Mouse (Mus musculus) midbrain, embryonic 16.5 days (tissue): Measurements from ENCODE around the gene Sec22b. TPM values are rescaled to one million over a fixed set of nuclear protein-coding genes. Genes with fewer than 3 reads are reported as not detected.

Experiments used
- ATAC-seq: fragments of 200-750 bp; cut with Nextera tagmentation; 2 replicates; pipeline ENCODE4 v1.8.0; 2017; ENCODE audit warnings: moderate TSS enrichment
- H3K27ac ChIP-seq: fragments of 300-500 bp; sonication (generic); 2 replicates; pipeline ENCODE4 v1.5.1; 2014; ENCODE audit warnings: mild to moderate bottlenecking, low read length, mixed read lengths
- H3K27me3 ChIP-seq: fragments of 300-500 bp; sonication (generic); 2 replicates; pipeline ENCODE4 v1.6.1; 2014; ENCODE audit warnings: low read depth, low read length, mixed read lengths; ENCODE audit not compliant: control insufficient read depth, insufficient read depth
- H3K36me3 ChIP-seq: fragments of 300-500 bp; sonication (generic); 2 replicates; pipeline ENCODE4 v1.6.1; 2014; ENCODE audit warnings: mild to moderate bottlenecking, low read length, moderate library complexity, mixed read lengths; ENCODE audit not compliant: control insufficient read depth, insufficient read depth
- H3K4me1 ChIP-seq: fragments of 300-500 bp; sonication (generic); 2 replicates; pipeline ENCODE4 v1.6.1; 2014; ENCODE audit warnings: mild to moderate bottlenecking, low read length, mixed read lengths; ENCODE audit not compliant: control insufficient read depth, insufficient read depth
- H3K4me2 ChIP-seq: fragments of 300-500 bp; sonication (generic); 2 replicates; pipeline ENCODE4 v1.6.1; 2014; ENCODE audit warnings: mild to moderate bottlenecking, low read length, mixed read lengths
- H3K4me3 ChIP-seq: fragments of 300-500 bp; sonication (generic); 2 replicates; pipeline ENCODE4 v1.5.1; 2014; ENCODE audit warnings: low read depth, mild to moderate bottlenecking, low read length, moderate library complexity, mixed read lengths
- H3K9ac ChIP-seq: fragments of 300-500 bp; sonication (generic); 2 replicates; pipeline ENCODE4 v1.6.1; 2014; ENCODE audit warnings: low read depth, low read length, mixed read lengths
- H3K9me3 ChIP-seq: fragments of 300-500 bp; sonication (generic); replicated peaks from 2 replicates; pipeline ENCODE4 v1.6.1; 2014; ENCODE audit warnings: mild to moderate bottlenecking, low read length, mixed read lengths; ENCODE audit not compliant: control insufficient read depth, poor library complexity, severe bottlenecking
- WGBS: fragments of 180-500 bp; shearing (Covaris S2); extraction: QIAGEN DNeasy Blood & Tissue Kit; methylation state at CpG from one replicate; pipeline ENCODE4 v1.1.7; 2014; 5-methylcytosine and 5-hydroxymethylcytosine counted together
- polyA plus RNA-seq: library from polyadenylated mRNA; unstranded; fragments of >200 nt; fragmentation: Nextera tagmentation; extraction: Ambion mirVana; gene quantifications from 2 replicates; pipeline ENCODE4 v1.2.1, GENCODE M21; 2015

Gene Sec22b
- polyA plus RNA-seq, 1 experiment from 2014 or later, result 86.9 TPM

DNA sequence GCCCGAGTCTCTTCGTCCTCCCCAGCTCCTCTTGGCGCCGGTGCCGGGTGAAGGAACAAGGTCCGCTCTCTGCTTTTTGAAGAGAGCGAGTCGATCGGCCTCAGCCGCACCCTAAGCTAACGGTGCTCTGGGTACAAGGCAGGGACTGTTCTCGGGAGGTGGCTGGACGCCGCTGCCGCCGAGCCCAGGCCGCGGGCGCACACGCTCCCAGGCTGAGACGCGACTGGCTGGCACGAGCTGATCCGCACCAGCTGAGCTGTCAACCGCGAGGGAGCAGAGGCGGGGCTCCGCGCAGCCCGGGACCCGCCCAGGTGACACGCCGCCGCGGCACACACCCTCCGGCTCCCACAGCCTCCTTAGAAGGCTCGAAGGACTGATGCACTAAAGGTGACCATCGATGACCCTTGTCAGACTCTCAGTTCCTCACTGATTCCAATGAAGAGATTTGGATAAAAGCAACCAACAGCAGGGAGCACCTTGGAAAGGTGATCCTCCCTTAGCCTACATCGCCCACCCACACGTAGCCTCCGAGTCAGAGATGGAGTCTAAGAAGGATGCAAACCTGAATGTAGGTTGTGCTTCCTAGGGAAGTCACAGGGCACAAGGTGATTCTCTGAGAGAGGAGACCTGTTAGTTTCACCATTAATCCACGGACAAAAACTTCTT is 32.8 kb upstream of the Sec22b start:
- WGBS, result 3% methylated on average over 42 of the region's 42 CpGs
- H3K27me3 ChIP-seq, result peaks cover 4% of the 10 kb centered on the region
- ATAC-seq, result peak; percentile 93
- H3K27ac ChIP-seq, result peak overlapping the region; percentile 7; the same call in 1 of the 2 replicates
- H3K9ac ChIP-seq, result peak overlapping the region; percentile 78
- H3K4me2 ChIP-seq, result peak overlapping the region; percentile 92
- H3K4me3 ChIP-seq, result peak overlapping the region; percentile 64
- peaks cover 10% of the 10 kb centered on the region for H3K4me1 ChIP-seq
- no peaks in the 10 kb centered on the region for H3K36me3 ChIP-seq
- no peaks in the 10 kb centered on the region for H3K9me3 ChIP-seq

DNA sequence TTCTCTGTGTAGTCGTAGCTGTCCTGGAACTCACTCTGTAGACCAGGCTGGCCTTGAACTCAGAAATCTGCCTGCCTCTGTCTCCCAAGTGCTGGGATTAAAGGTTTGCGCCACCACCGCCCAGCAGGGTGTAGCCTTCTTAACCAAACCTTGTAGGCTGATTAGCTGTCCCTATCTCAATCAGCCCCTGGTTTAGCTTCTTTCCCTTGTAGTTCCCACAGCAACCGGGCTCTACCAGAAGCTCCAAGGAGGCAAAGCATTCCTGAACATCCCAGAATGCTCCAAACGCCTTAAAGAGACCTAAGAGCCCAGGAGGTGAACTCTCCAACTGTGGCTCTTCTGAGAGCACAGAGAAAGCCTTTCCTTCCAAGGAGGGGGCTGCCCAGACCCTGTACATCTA is 32.3 kb upstream of the Sec22b start:
- Histone ChIP-seq H3K27me3 (peaks cover 4% of the 10 kb centered on the region), H3K27ac (no peak overlapping the region), H3K9me3 (no peaks in the 10 kb centered on the region), H3K36me3 (no peaks in the 10 kb centered on the region), H3K4me1 (peaks cover 10% of the 10 kb centered on the region), H3K4me3 (no peak overlapping the region), H3K9ac (no peak overlapping the region), H3K4me2 (no peak overlapping the region)
- 45% methylated on average over 5 of the region's 5 CpGs for WGBS
- ATAC-seq, result no peak

GRCm38 (mm10) chr3:97869730-97870129 is 31.3 kb upstream of the Sec22b start:
- H3K36me3 ChIP-seq, result no peaks in the 10 kb centered on the region

GRCm38 (mm10) chr3:97874777-97875176 is 26.2 kb upstream of the Sec22b start:
- no peak overlapping the region for H3K4me2 ChIP-seq
- no peaks in the 10 kb centered on the region for H3K36me3 ChIP-seq
- 18% methylated on average over 5 of the region's 5 CpGs for WGBS

More at GRCm38 (mm10) chr3:97869730-97870129, 31.3 kb upstream of the Sec22b start:
- Histone ChIP-seq H3K27me3 (peaks cover 4% of the 10 kb centered on the region), H3K4me3 (no peak overlapping the region), H3K4me1 (peaks cover 10% of the 10 kb centered on the region), H3K9ac (no peak overlapping the region), H3K9me3 (no peaks in the 10 kb centered on the region), H3K4me2 (no peak overlapping the region), H3K27ac (no peak overlapping the region)
- 86% methylated on average over 4 of the region's 4 CpGs for WGBS
- ATAC-seq, result no peak

DNA sequence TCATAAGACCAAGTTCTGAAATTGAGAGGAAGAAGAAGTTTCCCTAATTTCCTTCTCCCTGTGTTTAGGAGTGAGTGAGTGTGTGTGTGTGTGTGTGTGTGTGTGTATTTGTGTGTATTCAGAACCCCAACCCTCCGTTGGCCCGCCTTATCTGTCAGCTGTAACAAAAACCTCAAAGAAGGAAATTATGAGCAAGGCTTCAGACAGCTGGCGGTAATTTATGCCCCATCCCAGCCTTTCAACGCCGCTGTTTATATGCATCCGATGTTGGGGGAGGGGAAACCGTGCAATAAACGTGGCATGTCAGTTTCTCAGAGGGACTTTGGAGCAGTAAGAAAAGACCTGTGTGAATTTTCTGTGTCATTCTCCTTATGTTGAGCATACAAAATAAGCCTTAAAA is 24.7 kb upstream of the Sec22b start:
- Histone ChIP-seq H3K4me3 (no peak overlapping the region), H3K9ac (no peak overlapping the region), H3K27ac (no peak overlapping the region), H3K27me3 (no peaks in the 10 kb centered on the region), H3K36me3 (no peaks in the 10 kb centered on the region), H3K4me2 (no peak overlapping the region), H3K9me3 (no peaks in the 10 kb centered on the region), H3K4me1 (no peaks in the 10 kb centered on the region)
- no peak for ATAC-seq
- WGBS, result 36% methylated on average over 8 of the region's 8 CpGs

More at GRCm38 (mm10) chr3:97874777-97875176, 26.2 kb upstream of the Sec22b start:
- Histone ChIP-seq H3K27ac (no peak overlapping the region), H3K27me3 (no peaks in the 10 kb centered on the region), H3K4me3 (no peak overlapping the region), H3K4me1 (no peaks in the 10 kb centered on the region), H3K9ac (no peak overlapping the region), H3K9me3 (no peaks in the 10 kb centered on the region)
- ATAC-seq, result no peak

DNA sequence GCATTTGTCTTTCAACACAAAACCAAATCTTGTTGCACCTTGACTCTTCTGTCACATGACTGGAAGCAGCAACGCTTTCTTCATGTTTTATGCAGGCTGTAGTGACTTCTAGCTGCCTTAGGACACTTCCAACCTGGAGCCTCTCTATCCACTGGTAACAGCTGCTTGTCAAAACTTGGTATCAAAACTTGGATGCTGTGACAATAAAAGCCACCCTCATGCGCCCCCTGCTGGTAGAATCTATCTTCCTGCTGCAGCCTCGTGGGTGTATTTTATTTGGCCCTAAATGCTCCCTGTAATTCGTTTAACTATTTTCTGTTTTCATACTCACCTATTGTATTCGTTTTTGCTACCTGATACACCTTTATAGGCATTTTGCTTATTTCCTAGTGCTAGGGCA is 21.8 kb upstream of the Sec22b start:
- Histone ChIP-seq H3K27me3 (no peaks in the 10 kb centered on the region), H3K36me3 (no peaks in the 10 kb centered on the region), H3K4me1 (no peaks in the 10 kb centered on the region), H3K9ac (no peak overlapping the region), H3K4me3 (no peak overlapping the region), H3K27ac (no peak overlapping the region), H3K9me3 (no peaks in the 10 kb centered on the region), H3K4me2 (no peak overlapping the region)
- ATAC-seq, result no peak
- WGBS, result 14% methylated on average over 5 of the region's 5 CpGs

DNA sequence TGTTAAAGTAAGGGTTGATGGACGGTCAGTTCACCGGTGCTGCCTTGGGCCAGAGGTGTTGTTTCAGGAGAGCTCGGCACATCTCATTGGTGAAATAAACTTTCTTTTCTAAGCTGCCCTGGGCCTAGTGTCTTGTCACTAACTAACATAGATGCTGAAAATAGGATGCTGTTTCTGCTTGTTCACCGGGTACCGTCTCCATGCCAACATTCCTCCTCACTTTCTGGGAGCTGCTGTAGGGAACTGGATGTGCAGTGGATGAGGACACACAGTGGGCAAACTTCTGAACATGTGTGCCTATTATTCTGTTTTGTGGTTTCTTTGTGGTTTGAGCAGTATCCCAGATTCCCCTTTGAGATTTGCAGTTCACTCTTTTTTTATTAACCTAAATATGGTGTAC is 19.4 kb upstream of the Sec22b start:
- Histone ChIP-seq H3K4me2 (no peak overlapping the region), H3K4me1 (no peaks in the 10 kb centered on the region), H3K4me3 (no peak overlapping the region), H3K27ac (no peak overlapping the region), H3K9me3 (no peaks in the 10 kb centered on the region), H3K9ac (no peak overlapping the region), H3K27me3 (no peaks in the 10 kb centered on the region), H3K36me3 (no peaks in the 10 kb centered on the region)
- no peak for ATAC-seq
- WGBS, result 97% methylated on average over 5 of the region's 5 CpGs

- H3K9me3 ChIP-seq, result no peaks in the 10 kb centered on the region
- ATAC-seq, result peak; percentile 57
- H3K4me2 ChIP-seq, result peak overlapping the region; percentile 66
- peak overlapping the region; percentile 92 for H3K9ac ChIP-seq
- peak overlapping the region; percentile 71 for H3K4me3 ChIP-seq
- 0 out of 2 replicates have a peak, but pooled peaks cover 3% of the 10 kb centered on the region for H3K4me1 ChIP-seq
- WGBS, result 62% methylated on average over 5 of the region's 5 CpGs
- peak overlapping the region; percentile 92 for H3K27ac ChIP-seq
- H3K36me3 ChIP-seq, result no peaks in the 10 kb centered on the region
- H3K27me3 ChIP-seq, result no peaks in the 10 kb centered on the region
Observed at GRCm38 (mm10) chr3:97887785-97888167, 13.2 kb upstream of the Sec22b start.

DNA sequence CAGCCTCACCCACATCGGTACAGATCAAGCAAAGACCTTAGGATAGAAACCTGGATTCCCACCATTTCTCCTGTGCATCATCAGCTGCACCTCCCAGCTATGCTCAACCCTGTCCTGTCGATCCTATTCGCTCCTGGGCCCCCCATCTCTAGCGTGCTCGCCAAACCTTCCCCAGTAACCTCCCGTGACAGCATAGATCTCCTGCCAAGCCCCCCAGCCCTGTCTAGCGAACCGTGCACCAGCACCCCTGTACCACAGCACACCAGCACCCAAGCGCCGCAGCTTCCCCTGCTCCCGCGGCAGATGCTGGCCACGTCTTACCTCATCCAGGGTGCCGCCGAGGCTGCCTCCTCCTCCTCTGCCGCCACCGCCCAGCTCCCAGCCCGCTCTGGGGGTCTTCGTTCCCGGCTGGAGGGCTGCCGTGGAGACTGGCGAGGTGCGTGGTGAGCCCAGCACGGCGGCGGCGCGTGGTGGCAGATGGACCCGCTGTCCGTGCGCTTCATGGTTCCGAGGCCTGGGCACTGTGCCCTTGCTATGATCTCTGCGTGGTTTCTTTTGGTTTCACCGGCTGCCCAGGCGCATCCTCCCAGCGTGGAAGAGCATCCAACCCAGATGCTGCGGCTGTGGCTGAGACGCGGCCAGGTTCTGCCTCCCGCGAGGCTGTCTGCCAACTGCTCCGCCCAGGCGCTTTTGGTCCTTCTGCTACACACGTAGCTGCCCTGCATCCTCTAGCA is 12.7 kb upstream of the Sec22b start, which contains the start of gene Pde4dip:
TSS of gene Pde4dip (minus strand) at position 540 of the 734 bp plus-strand sequence.
- Histone ChIP-seq H3K4me3 (peak within 1 kb of the TSS; percentile 71), H3K27ac (peak within 1 kb of the TSS; percentile 92), H3K4me2 (peak within 1 kb of the TSS; percentile 66), H3K9ac (peak within 1 kb of the TSS; percentile 92), H3K9me3 (no peaks in the 10 kb centered on the region), H3K36me3 (no peaks in the 10 kb centered on the region), H3K4me1 (0 out of 2 replicates have a peak, but pooled peaks cover 3% of the 10 kb centered on the region), H3K27me3 (no peaks in the 10 kb centered on the region)
- 1% methylated on average over 44 of the region's 44 CpGs for WGBS
- ATAC-seq, result peak; percentile 90
